Mouse (Mus musculus): ENCODE data around the gene Map6d1.

Gene Map6d1

GRCm38 (mm10) chr16:20191161-20191882, 49.8 kb downstream of the Map6d1 start:
- no peak for DNase-seq (ENCODE audit: low spot score)

GRCm38 (mm10) chr16:20185368-20185767, 55.8 kb downstream of the Map6d1 start:
- DNase-seq (ENCODE audit: low spot score) = peak; percentile 38

Data from embryo, embryonic 10.5 days (tissue).